In the genomic region with DNA sequence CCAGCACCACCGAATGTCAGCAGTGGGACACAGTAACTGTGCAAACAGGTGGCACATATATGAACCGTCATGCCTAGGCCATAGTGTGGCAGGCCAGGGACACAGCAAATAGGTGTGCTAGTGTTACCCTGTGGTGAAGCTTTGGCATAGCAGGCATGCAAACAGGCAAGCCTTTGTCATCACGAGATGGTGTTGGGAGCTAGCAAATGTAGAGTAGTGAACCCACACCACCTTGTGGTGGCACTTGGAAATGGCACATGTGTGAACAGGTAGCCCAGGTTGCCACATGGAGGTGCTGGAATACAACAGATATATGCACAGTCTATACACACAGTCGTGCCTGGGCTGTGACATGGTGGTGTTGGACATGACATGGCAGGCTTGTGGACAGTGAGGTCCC, we compare ENCODE assay signal across 8 mouse cellular contexts. TPM values are rescaled to one million over a fixed set of nuclear protein-coding genes. Genes with fewer than 3 reads are reported as not detected.
A peak's percentile ranks its signal among the peaks of the same experiment; 100 is the strongest.
DNase-seq lines count a peak whose midpoint lies in the region; ATAC-seq and TF ChIP-seq lines count a peak whose summit lies in the region.

No protein-coding gene starts in this region.

- WGBS in limb, embryonic 11.5 days, result 35% methylated on average over 4 of the region's 4 CpGs
- WGBS in midbrain, embryonic 16.5 days, result 30% methylated on average over 4 of the region's 4 CpGs

- H3K4me3 ChIP-seq in cortical plate, adult 2 months (ENCODE audit: insufficient read depth, low read length), result no peak overlapping the region
- H3K4me3 ChIP-seq in limb, embryonic 11.5 days (ENCODE audit: low read depth, low read length), result no peak overlapping the region
- H3K4me3 ChIP-seq in midbrain, embryonic 16.5 days (ENCODE audit: low read depth, low read length), result no peak overlapping the region

- no peaks in the 10 kb centered on the region for H3K9me3 ChIP-seq in limb, embryonic 11.5 days (ENCODE audit: control insufficient read depth, low read length)
- no peaks in the 10 kb centered on the region for H3K9me3 ChIP-seq in midbrain, embryonic 16.5 days (replicated peaks; ENCODE audit: control insufficient read depth, low read length, poor library complexity, severe bottlenecking)

- TF ChIP-seq POLR2A in cortical plate, adult 2 months (IDR thresholded peaks at IDR 0.05; ENCODE audit: extremely low read depth, insufficient read depth, low read length), result no peak

- peak; percentile 71; the same call in 1 of the 2 replicates for ATAC-seq in limb, embryonic 11.5 days (ENCODE audit: insufficient number of reproducible peaks, low FRiP score, low TSS enrichment, low read depth)
- ATAC-seq in midbrain, embryonic 16.5 days, result peak; percentile 79

- H3K27ac ChIP-seq in cortical plate, adult 2 months (ENCODE audit: insufficient read depth, low read length), result no peak overlapping the region
- H3K27ac ChIP-seq in limb, embryonic 11.5 days (replicated peaks; ENCODE audit: low read depth, low read length), result no peak overlapping the region
- H3K27ac ChIP-seq in midbrain, embryonic 16.5 days (ENCODE audit: low read length), result no peak overlapping the region

- no peaks in the 10 kb centered on the region for H3K36me3 ChIP-seq in limb, embryonic 11.5 days (ENCODE audit: control insufficient read depth, insufficient read depth, low read length)
- no peaks in the 10 kb centered on the region for H3K36me3 ChIP-seq in midbrain, embryonic 16.5 days (ENCODE audit: control insufficient read depth, insufficient read depth, low read length)

- peak; percentile 99 for TF ChIP-seq CTCF in cortical plate, adult 2 months (IDR thresholded peaks at IDR 0.05; ENCODE audit: extremely low read depth, insufficient read depth, low read length)

- H3K4me1 ChIP-seq in cortical plate, adult 2 months (ENCODE audit: control insufficient read depth, insufficient read depth, low read length), result no peaks in the 10 kb centered on the region
- H3K4me1 ChIP-seq in limb, embryonic 11.5 days (ENCODE audit: control insufficient read depth, insufficient read depth, low read length), result no peaks in the 10 kb centered on the region
- no peaks in the 10 kb centered on the region for H3K4me1 ChIP-seq in midbrain, embryonic 16.5 days (ENCODE audit: control insufficient read depth, insufficient read depth, low read length)

- no peaks in the 10 kb centered on the region for H3K27me3 ChIP-seq in limb, embryonic 11.5 days (ENCODE audit: control insufficient read depth, insufficient read depth, low read length)
- peaks cover 3% of the 10 kb centered on the region; the same call in 1 of the 2 replicates for H3K27me3 ChIP-seq in midbrain, embryonic 16.5 days (ENCODE audit: control insufficient read depth, insufficient read depth, low read depth, low read length)

- no peak overlapping the region for H3K4me2 ChIP-seq in limb, embryonic 11.5 days (ENCODE audit: low read depth, severe bottlenecking)
- no peak overlapping the region for H3K4me2 ChIP-seq in midbrain, embryonic 16.5 days (ENCODE audit: low read length)

- peak; percentile 55 for DNase-seq in gastrocnemius, adult 18-20 months (ENCODE audit: low spot score)
- DNase-seq in gastrocnemius, postnatal 25 days, result no peak
- peak; percentile 72 to 84 for DNase-seq in heart, adult 18-20 months
- DNase-seq in kidney, adult 8-10 months, result peak; percentile 80 to 89
- peak; percentile 84 for DNase-seq in limb, embryonic 11.5 days (ENCODE audit: low spot score)
- peak; percentile 33 to 67 for DNase-seq in spleen, adult 18-20 months

- H3K9ac ChIP-seq in limb, embryonic 11.5 days (ENCODE audit: low read length), result no peak overlapping the region
- 0 out of 2 replicates have a peak overlapping the region, but pooled peaks have one; percentile 6 for H3K9ac ChIP-seq in midbrain, embryonic 16.5 days (ENCODE audit: low read depth, low read length)

RNA-seq across cellular contexts. Expression of a gene that starts 30.5 kb away (rescaled TPM):
- total RNA-seq in gastrocnemius, adult 18-20 months (2021), result 10 to 100 TPM; 32.0 to 41.6 TPM
- total RNA-seq in gastrocnemius, postnatal 25 days (2021), result 10 to 100 TPM; 26.2 to 27.3 TPM
- 27.9 and 31.3 TPM in 2 replicates for polyA plus RNA-seq in cortical plate, adult 2 months (2012; rRNA removed)
- total RNA-seq in heart, adult 18-20 months (2021), result 10 to 100 TPM; 49.0 to 79.8 TPM
- 60.9 and 68.7 TPM in 2 replicates for polyA plus RNA-seq in limb, embryonic 11.5 days (2014; fragmentation: Nextera tagmentation; extraction: Ambion mirVana)
- 29.7 and 32.2 TPM in 2 replicates for polyA plus RNA-seq in midbrain, embryonic 16.5 days (2015; fragmentation: Nextera tagmentation; extraction: Ambion mirVana)
